Mouse (Mus musculus) stomach, embryonic 15.5 days (tissue): ENCODE data around the gene Ptbp3. TPM values are rescaled to one million over a fixed set of nuclear protein-coding genes. Genes with fewer than 3 reads are reported as not detected.

Source experiments
- ATAC-seq: fragments of 200-750 bp; cut with Nextera tagmentation; 2 replicates; pipeline ENCODE4 v1.8.0; 2017; ENCODE audit warnings: low read depth, moderate number of reproducible peaks, moderate TSS enrichment; ENCODE audit not compliant: insufficient read depth, low FRiP score
- H3K27ac ChIP-seq: fragments of 300-500 bp; sonication (generic); 2 replicates; pipeline ENCODE4 v1.5.1; 2015; ENCODE audit warnings: mild to moderate bottlenecking, inconsistent platforms
- H3K27me3 ChIP-seq: fragments of 300-500 bp; sonication (generic); replicated peaks from 2 replicates; pipeline ENCODE4 v1.6.1; 2015; ENCODE audit warnings: inconsistent platforms
- H3K36me3 ChIP-seq: fragments of 300-500 bp; sonication (generic); 2 replicates; pipeline ENCODE4 v1.6.1; 2015; ENCODE audit warnings: inconsistent platforms
- H3K4me1 ChIP-seq: fragments of 300-500 bp; sonication (generic); 2 replicates; pipeline ENCODE4 v1.6.1; 2015; ENCODE audit warnings: inconsistent platforms
- H3K4me2 ChIP-seq: fragments of 300-500 bp; sonication (generic); 2 replicates; pipeline ENCODE4 v1.6.1; 2015; ENCODE audit warnings: mild to moderate bottlenecking, inconsistent platforms
- H3K4me3 ChIP-seq: fragments of 300-500 bp; sonication (generic); replicated peaks from 2 replicates; pipeline ENCODE4 v1.5.1; 2015; ENCODE audit warnings: inconsistent platforms
- H3K9ac ChIP-seq: fragments of 300-500 bp; sonication (generic); 2 replicates; pipeline ENCODE4 v1.6.1; 2015; ENCODE audit warnings: inconsistent platforms
- H3K9me3 ChIP-seq: fragments of 300-500 bp; sonication (generic); 2 replicates; pipeline ENCODE4 v1.6.1; 2016; ENCODE audit warnings: inconsistent platforms
- WGBS: fragments of 180-500 bp; shearing (Covaris S2); methylation state at CpG from one replicate; pipeline ENCODE4 v1.1.7; 2015; 5-methylcytosine and 5-hydroxymethylcytosine counted together
- polyA plus RNA-seq: library from polyadenylated mRNA; unstranded; fragments of >200 nt; fragmentation: Nextera tagmentation; extraction: Ambion mirVana; gene quantifications from 2 replicates; pipeline ENCODE4 v1.2.1, GENCODE M21; 2015

Gene Ptbp3
- polyA plus RNA-seq, 1 experiment from 2014 or later = 55.3 TPM

- no peak for ATAC-seq
- H3K36me3 ChIP-seq = no peaks in the 10 kb centered on the region
- no peak overlapping the region for H3K4me2 ChIP-seq
- no peak overlapping the region for H3K4me3 ChIP-seq
- no peaks in the 10 kb centered on the region for H3K27me3 ChIP-seq
- no peaks in the 10 kb centered on the region for H3K9me3 ChIP-seq
- H3K9ac ChIP-seq = no peak overlapping the region
- H3K27ac ChIP-seq = peak overlapping the region; percentile 67
- WGBS = 31% methylated on average over 5 of the region's 5 CpGs
- H3K4me1 ChIP-seq = peaks cover 15% of the 10 kb centered on the region
Observed at GRCm38 (mm10) chr4:59422025-59422783, 127.0 kb downstream of the Ptbp3 start.

Other genes with a start within 250 kb of the Ptbp3 start
- gene Susd1, start 110.7 kb downstream of the Ptbp3 start, polyA plus RNA-seq = 9.1 and 12.6 TPM in 2 replicates
- gene Hsdl2, start 32.2 kb upstream of the Ptbp3 start, polyA plus RNA-seq = 21.9 and 23.8 TPM in 2 replicates
- gene E130308A19Rik, start 76.8 kb upstream of the Ptbp3 start, polyA plus RNA-seq = 17.7 and 20.4 TPM in 2 replicates